Mouse (Mus musculus): ENCODE data around the gene Plcb3.
A peak's percentile ranks its signal among the peaks of the same experiment; 100 is the strongest.

The Plcb3 gene

DNA sequence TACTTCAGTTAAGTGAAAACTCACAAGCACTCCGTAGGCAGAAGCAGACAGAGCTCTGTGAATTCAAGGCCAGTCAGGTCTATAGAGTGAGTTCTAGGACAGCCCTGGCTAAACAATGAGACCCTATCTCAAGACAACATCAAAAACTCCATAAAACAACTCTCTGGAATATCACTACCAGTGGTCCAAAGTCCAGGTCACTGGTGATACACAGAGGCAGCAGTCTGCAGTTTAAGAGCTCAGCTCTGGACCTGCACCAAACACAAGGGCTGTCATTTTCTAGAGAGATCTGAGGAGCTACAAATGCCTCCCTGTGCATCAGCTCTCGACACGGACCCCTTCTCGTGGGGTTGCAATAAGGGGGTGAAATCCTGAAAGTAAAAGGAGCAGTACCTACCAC, 57.9 kb downstream of the Plcb3 start:
- DNase-seq, result peak; percentile 59

DNA sequence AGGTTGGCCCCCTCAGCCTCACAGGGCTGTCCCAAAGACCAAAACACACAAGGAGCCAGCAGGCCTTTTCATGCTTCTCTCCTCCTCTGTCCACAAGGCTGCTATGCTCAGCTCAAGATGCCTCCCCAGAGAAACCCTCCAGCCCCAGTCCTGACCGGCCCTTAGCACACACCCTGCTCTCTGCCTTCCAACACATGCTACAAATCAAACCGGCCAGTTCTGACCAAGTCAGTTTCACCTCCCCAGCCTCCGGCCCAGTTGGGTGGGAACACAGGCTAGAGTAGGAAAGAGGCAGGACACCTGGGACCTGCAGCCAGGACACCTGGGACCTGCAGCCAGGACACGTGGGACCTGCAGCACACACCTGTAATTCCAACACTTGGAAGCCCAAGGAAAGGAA, 59.8 kb downstream of the Plcb3 start:
- DNase-seq, result no peak

DNA sequence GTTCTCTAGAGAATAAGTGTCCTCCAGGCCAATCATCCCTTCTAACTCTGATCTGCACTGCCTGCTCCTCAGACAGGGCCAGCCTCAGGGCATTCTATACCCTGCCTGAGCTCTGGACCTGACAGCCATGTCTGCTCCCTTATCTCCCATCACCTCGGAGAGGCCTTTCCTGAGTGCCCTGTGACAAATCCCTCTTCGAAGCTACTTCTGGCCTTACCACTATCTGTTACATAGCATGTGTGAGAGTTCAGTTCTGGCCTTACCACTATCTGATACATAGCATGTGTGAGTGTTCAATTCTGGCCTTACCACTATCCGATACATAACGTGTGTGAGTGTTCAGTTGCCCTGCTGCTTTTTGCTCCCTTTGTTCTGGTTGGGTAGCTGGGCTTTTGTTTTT, 61.0 kb downstream of the Plcb3 start:
- no peak for DNase-seq

DNA sequence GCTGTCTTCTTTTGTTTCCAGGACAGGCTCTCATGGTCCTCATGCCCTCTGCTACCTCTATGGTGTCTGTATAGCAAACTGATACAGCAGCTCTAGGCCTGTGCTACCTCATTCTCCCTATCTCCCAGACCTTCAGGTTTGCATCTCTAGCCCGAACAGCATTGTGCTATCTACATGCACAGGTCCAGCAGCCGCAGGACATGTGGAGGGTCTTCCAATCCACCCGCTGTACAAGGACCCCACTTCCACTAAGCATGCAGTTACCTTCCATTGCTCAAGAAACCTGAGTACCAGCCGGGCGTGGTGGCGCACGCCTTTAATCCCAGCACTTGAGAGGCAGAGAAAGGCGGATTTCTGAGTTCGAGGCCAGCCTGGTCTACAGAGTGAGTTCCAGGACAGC, 61.7 kb downstream of the Plcb3 start:
- DNase-seq, result no peak

DNA sequence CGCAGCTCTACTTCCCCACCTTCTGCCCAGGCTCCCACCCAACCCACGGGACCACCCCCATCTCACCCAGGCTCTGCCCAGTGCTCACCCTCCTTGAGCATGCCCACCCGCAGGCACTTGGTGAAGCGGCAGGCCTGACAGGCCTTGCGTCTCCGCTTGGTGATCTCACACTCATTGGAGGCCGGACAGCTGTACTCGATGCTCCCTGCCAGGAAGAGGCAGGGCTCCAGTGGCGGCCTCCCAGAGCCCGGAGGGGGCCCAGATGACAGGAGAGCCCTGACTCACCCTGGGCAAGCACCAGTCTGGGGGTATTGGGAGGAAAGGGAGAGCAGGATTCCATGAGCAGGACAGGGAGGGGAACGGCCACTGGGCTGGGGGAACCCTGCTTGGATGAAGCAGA, 62.3 kb downstream of the Plcb3 start:
- DNase-seq, result no peak

DNA sequence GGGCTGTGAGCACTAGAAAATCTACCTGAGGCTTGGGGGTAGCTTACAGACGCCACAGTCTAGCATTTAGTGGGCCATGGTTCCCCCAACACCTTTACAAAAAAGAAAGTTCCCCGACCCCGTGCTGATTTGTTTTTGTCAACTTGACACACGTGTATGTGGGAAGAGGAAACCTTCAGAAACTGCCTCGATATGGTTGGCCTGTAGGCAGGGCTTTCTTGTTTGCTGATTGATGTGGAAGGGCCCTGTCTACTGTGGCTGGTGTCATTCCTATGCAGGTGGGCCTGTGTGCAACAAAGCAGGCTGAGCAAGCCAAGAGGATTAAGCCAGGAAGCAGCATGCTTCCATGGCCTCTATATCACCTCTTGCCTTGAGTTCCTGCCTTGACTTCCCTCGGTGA, 63.2 kb downstream of the Plcb3 start:
- DNase-seq, result no peak

DNA sequence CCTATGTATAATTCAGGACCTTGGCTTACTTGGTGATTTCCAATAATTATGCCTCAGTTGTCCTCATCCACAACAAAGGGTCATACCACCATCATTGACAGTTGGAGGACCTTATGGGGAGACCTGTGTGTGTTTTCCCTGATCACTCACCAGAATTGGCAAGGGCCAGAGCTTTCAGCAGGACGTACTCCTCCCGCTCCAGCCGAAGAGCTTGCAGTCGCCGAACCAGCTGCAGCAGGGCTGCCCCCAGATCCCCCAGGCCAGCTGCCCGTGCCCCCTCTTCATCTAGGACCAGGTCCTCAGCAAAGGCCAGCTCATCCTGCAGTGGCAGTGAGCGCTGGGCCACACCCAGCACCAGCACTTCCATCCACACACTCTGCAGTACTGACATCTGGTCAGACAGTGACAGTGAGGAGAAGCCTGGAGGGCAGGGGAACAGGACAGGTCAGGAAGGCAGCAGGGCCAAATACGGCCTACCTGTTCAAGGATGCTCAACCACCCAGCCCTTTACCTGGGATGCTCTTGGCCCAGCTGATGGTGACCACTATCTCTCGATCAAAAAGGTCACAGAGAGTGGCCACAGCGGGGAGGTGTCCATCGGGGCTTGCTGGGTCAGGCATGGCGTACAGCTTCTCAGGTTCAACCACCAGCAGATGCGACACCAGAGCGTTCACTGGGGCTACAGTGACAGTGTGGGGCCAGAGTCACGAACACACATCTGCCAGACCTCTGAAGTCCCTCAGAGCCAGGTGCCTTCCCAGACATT, 63.9 kb downstream of the Plcb3 start:
- DNase-seq, result no peak

DNA sequence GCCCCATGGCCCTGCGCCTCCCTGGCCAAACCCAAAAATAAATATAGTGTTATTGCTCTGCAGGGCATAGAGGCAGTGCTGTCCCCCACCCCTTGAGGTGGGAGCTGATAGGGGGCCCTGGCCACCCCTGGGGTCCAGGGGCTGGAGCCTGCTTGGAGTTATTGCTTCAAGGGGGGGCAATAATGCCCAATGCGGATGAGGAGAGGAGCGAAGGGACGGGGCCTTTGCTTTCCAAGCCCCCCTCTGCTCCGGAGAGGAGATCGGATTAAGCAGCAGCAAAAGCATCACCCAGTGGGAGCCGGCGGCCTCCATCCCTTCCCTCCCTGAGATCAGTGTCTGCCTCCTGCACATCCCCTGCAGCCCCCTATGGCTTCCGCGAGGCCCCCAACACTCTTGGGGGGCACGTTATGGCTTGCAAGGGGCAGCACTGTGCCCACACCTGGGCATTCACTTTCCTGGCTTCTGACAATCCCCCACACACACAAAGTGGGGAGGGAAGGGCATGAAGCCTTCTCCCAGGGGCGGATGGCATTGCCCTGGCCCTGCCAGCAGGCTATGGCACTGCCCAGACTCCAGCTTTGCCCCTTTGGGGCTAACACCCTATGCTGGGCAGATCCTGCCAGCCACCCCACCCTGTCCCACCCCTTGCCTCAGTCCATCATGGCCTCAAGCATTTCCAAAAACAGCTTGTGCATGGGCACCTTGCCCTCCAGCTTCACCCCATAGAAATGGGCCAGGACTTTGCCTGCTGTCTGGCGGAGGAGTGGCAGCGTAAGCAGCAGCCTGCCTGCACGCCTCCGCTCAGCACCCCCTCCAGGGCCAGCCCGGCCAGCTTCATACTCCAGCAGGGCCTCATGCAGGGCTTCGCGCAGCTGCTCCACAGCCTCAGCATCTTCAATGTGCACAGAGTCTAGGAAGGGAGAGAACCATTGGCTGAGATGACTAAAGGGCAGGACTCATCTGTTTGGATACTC, 64.9 kb downstream of the Plcb3 start:
- no peak for DNase-seq

DNA sequence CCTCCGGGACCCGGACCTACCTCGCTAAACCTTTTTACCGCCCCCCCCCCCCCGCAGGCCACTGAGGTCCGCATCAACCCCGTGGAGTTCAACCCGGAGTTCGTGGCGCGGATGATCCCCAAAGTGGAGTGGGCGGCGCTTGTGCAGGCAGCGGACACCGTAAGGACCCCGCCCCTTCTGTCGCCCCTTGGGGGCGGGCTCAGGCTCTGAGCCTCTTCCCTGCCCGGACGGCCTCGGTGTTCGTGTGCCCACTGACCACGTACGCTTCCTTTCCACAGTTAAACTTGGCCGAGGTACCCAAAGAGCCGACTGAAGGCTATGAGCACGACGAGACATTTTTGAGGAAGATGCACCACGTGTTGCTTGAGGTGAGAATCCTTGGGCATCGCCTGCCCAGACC, 66.0 kb downstream of the Plcb3 start:
- peak; percentile 71 for DNase-seq

DNA sequence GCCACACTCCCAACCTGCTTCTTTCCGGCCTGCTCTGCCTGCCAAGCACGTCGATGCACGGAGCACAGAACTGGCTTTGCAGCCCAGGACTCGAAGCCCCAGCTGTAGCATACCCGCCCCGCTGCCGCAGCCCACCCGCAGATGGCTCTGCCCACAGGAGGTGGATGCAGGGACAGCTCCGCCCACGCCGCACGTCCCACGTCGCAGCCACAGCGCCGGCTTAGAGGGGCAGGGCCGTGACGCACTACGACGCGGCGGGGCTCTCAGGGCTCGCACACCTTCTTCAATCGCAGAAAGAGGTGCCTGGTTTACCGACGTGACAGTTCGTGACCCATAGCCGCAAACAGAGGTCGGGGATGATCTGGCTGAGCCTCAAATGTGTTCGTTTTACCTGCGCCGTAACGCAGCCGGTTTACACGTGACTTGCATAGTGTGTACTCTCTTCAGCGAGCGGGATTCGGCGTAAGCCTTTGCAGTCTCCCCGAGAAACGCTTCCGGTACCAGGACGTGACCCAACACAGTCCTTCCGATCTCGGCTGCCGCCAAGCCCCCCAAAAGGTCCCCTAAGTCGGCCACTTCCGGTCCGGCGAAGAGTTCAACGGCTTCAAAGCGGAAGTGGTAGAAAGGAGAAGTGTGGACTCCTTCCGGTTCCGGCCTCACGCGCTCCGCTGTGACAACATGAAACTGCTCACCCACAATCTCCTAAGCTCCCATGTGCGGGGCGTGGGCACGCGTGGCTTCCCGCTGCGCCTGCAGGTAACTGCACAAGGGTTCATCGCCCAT, 66.6 kb downstream of the Plcb3 start, which contains the start of the genes Trmt112 and Prdx5:
Gene Trmt112 (plus strand): TSS at position 192 of the 783 bp plus-strand sequence.
Gene Prdx5 (minus strand): TSS at position 600 of the 783 bp plus-strand sequence.
- peak; percentile 94 for DNase-seq

DNA sequence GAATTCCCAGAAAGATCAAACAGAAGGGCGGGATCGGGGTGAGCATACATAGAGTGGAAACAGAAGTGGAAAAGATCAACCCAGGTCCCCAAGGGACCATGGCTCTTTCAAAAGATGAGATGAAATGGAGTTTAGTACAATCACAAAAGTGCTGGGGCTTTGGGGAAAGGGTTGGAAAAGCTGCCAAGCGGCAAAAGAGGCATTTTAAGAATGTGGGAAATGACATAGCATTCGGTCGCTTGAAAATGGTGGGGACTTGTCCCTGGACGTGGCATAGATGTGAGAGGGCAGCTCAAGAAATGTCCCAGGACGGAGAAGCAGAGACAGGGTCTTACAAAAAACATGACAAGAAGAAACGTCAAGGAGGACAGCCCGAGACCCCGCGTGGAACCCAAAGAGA, 67.2 kb downstream of the Plcb3 start:
- no peak for DNase-seq

DNA sequence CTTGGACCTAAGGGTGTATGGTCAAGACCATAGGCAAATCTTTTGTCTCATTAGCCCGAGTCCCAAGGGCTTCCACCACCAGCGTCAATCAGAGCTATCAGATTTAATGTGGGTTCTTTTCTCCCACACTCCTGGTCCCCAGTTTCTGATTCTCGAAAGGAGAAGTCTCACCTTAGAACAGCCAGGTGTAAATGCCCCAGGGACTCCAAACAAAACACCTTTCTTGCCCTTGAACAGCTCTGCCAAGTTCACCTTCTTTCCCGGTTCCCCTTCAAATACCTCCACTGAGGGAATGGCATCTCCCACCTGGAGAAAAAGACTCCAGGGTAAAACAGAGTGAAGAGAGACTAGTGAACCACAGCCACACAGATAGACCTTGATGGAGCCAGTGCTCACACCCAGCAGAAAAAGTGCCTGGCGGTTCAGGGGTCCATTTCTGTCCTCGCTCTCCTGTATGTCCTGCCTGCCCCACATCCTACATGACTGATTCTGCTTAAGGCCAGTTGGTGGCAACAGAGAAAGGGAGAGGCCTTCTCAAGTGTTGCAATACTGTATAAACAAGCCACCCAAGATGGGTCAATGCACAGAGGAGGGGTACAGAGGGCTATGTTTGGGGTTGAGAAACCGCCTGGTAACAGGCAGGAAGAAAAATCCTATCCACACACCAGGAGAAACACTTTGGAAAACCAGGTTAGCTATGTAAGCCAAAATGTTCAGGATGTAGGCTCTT, 68.3 kb downstream of the Plcb3 start:
- DNase-seq, result no peak

DNA sequence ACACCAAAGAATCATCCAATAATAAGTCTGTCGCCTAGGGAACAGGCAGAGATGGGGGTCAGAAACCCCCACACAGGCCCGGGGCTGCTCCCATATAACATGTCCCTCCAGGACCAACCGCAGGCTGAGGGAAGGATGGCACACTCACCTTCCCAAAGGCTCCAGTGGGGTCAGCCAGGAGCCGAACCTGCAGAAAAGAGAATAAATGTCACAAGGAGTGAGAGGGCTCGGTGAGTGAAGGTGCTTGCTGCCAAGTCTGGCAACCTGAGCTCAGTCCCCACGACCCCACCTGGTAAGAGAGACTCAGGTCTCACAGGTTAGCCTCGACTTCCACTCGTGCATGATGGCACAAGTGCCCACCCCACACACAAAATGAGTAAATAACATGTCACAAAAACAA, 69.2 kb downstream of the Plcb3 start:
- DNase-seq, result no peak

DNA sequence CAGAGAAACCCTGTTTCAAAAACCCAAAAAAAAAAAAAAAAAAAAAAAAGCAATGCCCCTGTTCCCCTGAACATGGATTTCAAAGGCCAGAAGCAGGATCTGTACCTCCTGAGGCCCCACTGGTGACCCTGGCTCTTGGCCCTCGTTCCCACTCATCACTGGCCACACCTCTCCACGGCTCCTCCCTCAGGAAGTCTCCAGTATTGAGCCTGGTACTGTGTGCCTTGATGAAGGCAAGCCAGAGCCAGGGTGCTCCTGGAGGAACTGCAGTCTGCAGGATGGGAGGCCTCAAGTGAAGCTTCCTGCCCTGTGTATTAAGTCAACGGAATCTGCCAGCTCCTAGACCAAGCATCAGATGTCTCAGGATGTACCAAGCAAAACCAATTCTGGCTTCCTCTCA, 70.1 kb downstream of the Plcb3 start:
- peak; percentile 81 for DNase-seq

DNA sequence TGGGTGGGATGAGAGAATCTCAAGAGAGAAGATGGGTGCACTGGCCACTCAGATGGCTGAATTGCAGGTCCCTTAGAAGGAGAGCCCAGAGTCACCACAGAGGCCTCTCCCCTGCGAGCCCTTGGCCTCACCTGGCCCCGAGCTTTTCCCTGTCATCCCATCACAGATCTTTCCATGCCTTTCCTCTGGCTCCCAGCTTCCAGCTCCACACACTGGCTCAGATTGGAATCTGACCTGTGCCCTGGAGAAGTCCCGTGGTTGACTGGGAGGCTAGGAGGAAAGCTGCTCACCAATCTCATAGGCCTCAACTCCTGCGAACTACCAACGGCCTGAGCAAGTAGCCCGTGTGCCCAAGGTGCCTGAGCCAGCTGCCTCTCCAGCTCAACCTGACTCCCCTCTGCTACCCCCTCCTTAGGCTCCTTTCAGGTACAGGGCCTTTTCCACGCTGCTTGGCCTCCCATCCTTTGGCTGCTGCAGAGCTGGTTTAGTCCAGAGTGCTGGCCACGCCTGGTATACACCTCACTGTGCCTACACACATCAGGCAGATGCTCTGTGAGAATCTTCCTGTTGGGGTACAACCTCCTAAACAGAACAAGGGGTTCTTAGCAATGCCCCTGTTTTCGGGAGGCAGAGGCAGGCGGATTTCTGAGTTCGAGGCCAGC, 70.6 kb downstream of the Plcb3 start:
- peak; percentile 62 for DNase-seq

DNA sequence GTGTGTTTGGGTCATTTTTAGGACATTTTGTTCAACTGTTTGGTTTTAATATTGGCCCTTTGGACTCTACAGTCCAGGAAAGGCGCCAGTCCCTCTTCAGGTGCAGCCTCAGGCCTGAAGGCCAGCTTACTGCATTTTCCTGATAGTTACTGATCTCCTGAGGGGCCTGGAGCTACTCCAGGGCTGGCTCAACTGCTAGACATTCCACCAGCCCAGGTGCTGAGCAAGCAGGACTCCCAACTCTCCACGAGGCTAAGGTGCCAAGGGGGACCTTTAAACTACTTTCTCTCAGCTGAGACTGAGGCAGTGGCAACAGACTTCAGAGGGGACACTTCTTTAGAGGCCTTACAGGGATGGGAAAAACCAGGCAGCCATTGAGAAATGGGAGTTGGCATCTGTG, 71.4 kb downstream of the Plcb3 start:
- DNase-seq, result peak; percentile 96

DNA sequence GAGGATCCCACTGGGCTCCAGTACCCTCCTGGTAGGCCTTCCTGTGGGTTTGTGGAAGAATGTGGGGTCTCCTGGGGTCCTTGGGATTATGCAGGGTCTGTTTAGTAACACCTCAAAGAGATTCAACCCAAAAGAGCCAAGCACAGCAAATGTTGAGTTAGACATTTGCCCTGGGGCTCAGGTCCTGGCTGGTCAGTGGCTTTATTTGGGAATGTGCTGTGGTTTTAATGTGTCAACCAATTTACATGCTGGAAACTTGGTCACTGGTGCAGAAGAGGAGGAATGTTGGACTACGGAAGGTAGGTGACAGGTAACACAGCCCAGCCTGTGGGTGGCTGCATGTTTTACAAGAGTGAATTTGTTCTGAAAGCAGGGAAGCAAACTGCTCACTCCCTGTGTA, 73.2 kb downstream of the Plcb3 start:
- peak; percentile 84 for DNase-seq

Measured in kidney, adult 9 months (tissue).